Mouse (Mus musculus) forebrain, embryonic 16.5 days (tissue): Measurements from ENCODE around the gene Gbx2. TPM values are rescaled to one million over a fixed set of nuclear protein-coding genes. Genes with fewer than 3 reads are reported as not detected.
A peak's percentile ranks its signal among the peaks of the same experiment; 100 is the strongest.

Experiments used
- ATAC-seq: fragments of 200-750 bp; cut with Nextera tagmentation; 2 replicates; pipeline ENCODE4 v1.8.0; 2017; ENCODE audit warnings: mild to moderate bottlenecking, moderate library complexity
- H3K27ac ChIP-seq: fragments of 300-500 bp; sonication (generic); 2 replicates; pipeline ENCODE4 v1.5.1; 2014; ENCODE audit warnings: low read length, control low read depth
- H3K27me3 ChIP-seq: fragments of 300-500 bp; sonication (generic); replicated peaks from 2 replicates; pipeline ENCODE4 v1.6.1; 2014; ENCODE audit warnings: low read length; ENCODE audit not compliant: control insufficient read depth, insufficient read depth
- H3K36me3 ChIP-seq: fragments of 300-500 bp; sonication (generic); 2 replicates; pipeline ENCODE4 v1.6.1; 2014; ENCODE audit not compliant: control insufficient read depth, insufficient read depth
- H3K4me1 ChIP-seq: fragments of 300-500 bp; sonication (generic); replicated peaks from 2 replicates; pipeline ENCODE4 v1.6.1; 2014; ENCODE audit warnings: low read length; ENCODE audit not compliant: control insufficient read depth, insufficient read depth
- H3K4me2 ChIP-seq: fragments of 300-500 bp; sonication (generic); 2 replicates; pipeline ENCODE4 v1.6.1; 2014; ENCODE audit warnings: mild to moderate bottlenecking, low read length, control low read depth
- H3K4me3 ChIP-seq: fragments of 300-500 bp; sonication (generic); replicated peaks from 2 replicates; pipeline ENCODE4 v1.5.1; 2014; ENCODE audit warnings: mild to moderate bottlenecking, low read length, control low read depth
- H3K9ac ChIP-seq: fragments of 300-500 bp; sonication (generic); replicated peaks from 2 replicates; pipeline ENCODE4 v1.6.1; 2014; ENCODE audit warnings: low read depth, low read length, control low read depth
- H3K9me3 ChIP-seq: fragments of 300-500 bp; sonication (generic); 2 replicates; pipeline ENCODE4 v1.6.1; 2016; ENCODE audit warnings: low read length; ENCODE audit not compliant: control insufficient read depth
- WGBS: fragments of 180-500 bp; shearing (Covaris S2); extraction: QIAGEN DNeasy Blood & Tissue Kit; methylation state at CpG from one replicate; pipeline ENCODE4 v1.1.7; 2014; 5-methylcytosine and 5-hydroxymethylcytosine counted together
- polyA plus RNA-seq: library from polyadenylated mRNA; unstranded; fragments of >200 nt; fragmentation: Nextera tagmentation; extraction: Ambion mirVana; gene quantifications from 2 replicates; pipeline ENCODE4 v1.2.1, GENCODE M21; 2015

Gene Gbx2
- polyA plus RNA-seq, 1 experiment from 2014 or later: 8.1 TPM

GRCm38 (mm10) chr1:89939596-89939960, 8.6 kb upstream of the Gbx2 start:
- H3K27ac ChIP-seq: no peak overlapping the region
- H3K4me3 ChIP-seq: no peak overlapping the region
- H3K4me2 ChIP-seq: no peak overlapping the region
- H3K9ac ChIP-seq: no peak overlapping the region
- no peaks in the 10 kb centered on the region for H3K9me3 ChIP-seq
- H3K27me3 ChIP-seq: peaks cover 75% of the 10 kb centered on the region
- H3K36me3 ChIP-seq: no peaks in the 10 kb centered on the region
- peaks cover 10% of the 10 kb centered on the region for H3K4me1 ChIP-seq
- ATAC-seq: no peak
- WGBS: 25% methylated on average over 16 of the region's 16 CpGs

GRCm38 (mm10) chr1:89938884-89939595, 8.1 kb upstream of the Gbx2 start:
- H3K9ac ChIP-seq: no peak overlapping the region
- no peak for ATAC-seq
- no peaks in the 10 kb centered on the region for H3K36me3 ChIP-seq
- no peak overlapping the region for H3K27ac ChIP-seq
- H3K4me1 ChIP-seq: peaks cover 10% of the 10 kb centered on the region
- H3K4me3 ChIP-seq: no peak overlapping the region
- H3K27me3 ChIP-seq: peaks cover 74% of the 10 kb centered on the region
- 19% methylated on average over 16 of the region's 16 CpGs for WGBS
- no peaks in the 10 kb centered on the region for H3K9me3 ChIP-seq
- no peak overlapping the region for H3K4me2 ChIP-seq

- ATAC-seq: no peak
- Histone ChIP-seq H3K4me3 (no peak overlapping the region), H3K27me3 (peaks cover 73% of the 10 kb centered on the region), H3K4me1 (peaks cover 11% of the 10 kb centered on the region), H3K9ac (no peak overlapping the region), H3K9me3 (no peaks in the 10 kb centered on the region), H3K36me3 (no peaks in the 10 kb centered on the region), H3K27ac (no peak overlapping the region), H3K4me2 (no peak overlapping the region)
- WGBS: 1% methylated on average over 26 of the region's 29 CpGs
Observed at GRCm38 (mm10) chr1:89935493-89936348, 4.7 kb upstream of the Gbx2 start.

- Histone ChIP-seq H3K27me3 (peaks cover 75% of the 10 kb centered on the region), H3K36me3 (no peaks in the 10 kb centered on the region), H3K9me3 (no peaks in the 10 kb centered on the region), H3K4me2 (no peak overlapping the region), H3K27ac (no peak overlapping the region), H3K9ac (no peak overlapping the region), H3K4me3 (no peak overlapping the region), H3K4me1 (peaks cover 21% of the 10 kb centered on the region)
- WGBS: 2% methylated on average over 19 of the region's 19 CpGs
- no peak for ATAC-seq
Observed at GRCm38 (mm10) chr1:89934316-89935260, 3.6 kb upstream of the Gbx2 start.

GRCm38 (mm10) chr1:89933786-89934185, 2.8 kb upstream of the Gbx2 start:
- Histone ChIP-seq H3K27ac (no peak overlapping the region), H3K36me3 (no peaks in the 10 kb centered on the region), H3K4me2 (no peak overlapping the region), H3K9ac (no peak overlapping the region), H3K9me3 (no peaks in the 10 kb centered on the region), H3K4me1 (peaks cover 21% of the 10 kb centered on the region), H3K4me3 (no peak overlapping the region), H3K27me3 (peaks cover 75% of the 10 kb centered on the region)
- no peak for ATAC-seq
- under 1% methylated on average over 21 of the region's 21 CpGs for WGBS

- Histone ChIP-seq H3K27me3 (peaks cover 76% of the 10 kb centered on the region), H3K4me1 (peaks cover 21% of the 10 kb centered on the region), H3K9ac (no peak overlapping the region), H3K9me3 (no peaks in the 10 kb centered on the region), H3K27ac (no peak overlapping the region), H3K4me3 (no peak overlapping the region), H3K36me3 (no peaks in the 10 kb centered on the region), H3K4me2 (no peak overlapping the region)
- WGBS: 1% methylated on average over 6 of the region's 6 CpGs
- no peak for ATAC-seq
Observed at GRCm38 (mm10) chr1:89933028-89933427, 2.0 kb upstream of the Gbx2 start.

GRCm38 (mm10) chr1:89932616-89933015, 1.6 kb upstream of the Gbx2 start:
- 0% methylated on average over 16 of the region's 16 CpGs for WGBS
- no peak for ATAC-seq
- H3K4me1 ChIP-seq: peaks cover 21% of the 10 kb centered on the region
- H3K9me3 ChIP-seq: no peaks in the 10 kb centered on the region
- no peak overlapping the region for H3K27ac ChIP-seq
- no peak overlapping the region for H3K4me3 ChIP-seq
- no peak overlapping the region for H3K9ac ChIP-seq
- H3K36me3 ChIP-seq: no peaks in the 10 kb centered on the region
- no peak overlapping the region for H3K4me2 ChIP-seq
- H3K27me3 ChIP-seq: peaks cover 76% of the 10 kb centered on the region

- no peak overlapping the region for H3K4me2 ChIP-seq
- ATAC-seq: no peak
- H3K4me3 ChIP-seq: no peak overlapping the region
- no peak overlapping the region for H3K9ac ChIP-seq
- no peaks in the 10 kb centered on the region for H3K36me3 ChIP-seq
- peaks cover 75% of the 10 kb centered on the region for H3K27me3 ChIP-seq
- WGBS: 3% methylated on average over 19 of the region's 19 CpGs
- no peaks in the 10 kb centered on the region for H3K9me3 ChIP-seq
- H3K27ac ChIP-seq: no peak overlapping the region
- peaks cover 24% of the 10 kb centered on the region for H3K4me1 ChIP-seq
Observed at GRCm38 (mm10) chr1:89932021-89932423, 1.0 kb upstream of the Gbx2 start.

GRCm38 (mm10) chr1:89930551-89930950, 428 bp downstream of the Gbx2 start:
- Histone ChIP-seq H3K36me3 (no peaks in the 10 kb centered on the region), H3K4me2 (peak overlapping the region; percentile 29), H3K4me3 (peak overlapping the region; percentile 35), H3K27me3 (peaks cover 74% of the 10 kb centered on the region), H3K27ac (no peak overlapping the region), H3K9ac (0 out of 2 replicates have a peak overlapping the region, but pooled peaks have one; percentile 13), H3K9me3 (no peaks in the 10 kb centered on the region), H3K4me1 (peaks cover 28% of the 10 kb centered on the region)
- WGBS: under 1% methylated on average over 31 of the region's 45 CpGs
- ATAC-seq: no peak; the same call in 1 of the 2 replicates
